Mouse (Mus musculus) liver, adult 2 months (tissue): ENCODE data around the gene Ren1.

ENCODE experiments used
- CTCF ChIP-seq: fragments of 200-500 bp; IDR thresholded peaks from 2 replicates; pipeline ENCODE4 v1.5.1; 2011; ENCODE audit warnings: low read depth, low read length, control low read depth
- POLR2A ChIP-seq: fragments of 200-500 bp; IDR thresholded peaks from 2 replicates; pipeline ENCODE4 v1.6.1; 2011; ENCODE audit warnings: low read length, control low read depth; ENCODE audit not compliant: insufficient read depth; ENCODE audit errors: extremely low read depth

DNA sequence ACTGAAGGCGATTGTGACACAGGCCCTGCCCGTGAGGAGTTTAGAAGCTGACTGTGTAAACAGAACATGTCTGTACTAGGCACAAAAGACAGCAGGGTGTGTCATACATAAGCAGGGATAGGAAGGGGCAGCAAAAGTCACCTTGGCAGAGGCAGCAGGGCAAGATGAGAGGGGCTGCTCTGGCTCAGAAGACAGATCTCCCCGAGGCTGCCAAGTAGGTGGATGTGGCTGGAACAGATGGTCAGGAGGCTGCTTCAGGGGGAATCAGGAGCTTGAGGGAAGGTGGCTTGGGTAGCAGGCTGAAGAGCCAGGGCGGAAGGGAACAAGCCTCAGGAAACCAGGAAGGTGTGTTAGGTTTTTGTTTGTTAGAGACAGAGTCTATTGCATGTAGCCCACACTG, 20.0 kb downstream of the Ren1 start:
- TF ChIP-seq CTCF (no peak), POLR2A (no peak)
